ENCODE assay signal across 21 mouse cellular contexts in genomic region chr14:30168387-30168786, GRCm38 (mm10).
"Had no signal": no experiment of that assay in that cellular context is flagged by ENCODE, and none has a peak within 500 bp of the region (broad histone marks: within the 10 kb centered on the region; RNA-seq: fewer than 3 reads in every experiment).

No protein-coding gene starts in this region.

- H3K9me3 ChIP-seq: heart, embryonic 13.5 days; heart, embryonic 15.5 days; hindbrain, embryonic 13.5 days; hindbrain, embryonic 15.5 days; kidney, embryonic 15.5 days; limb, embryonic 13.5 days; limb, embryonic 15.5 days had no signal

- H3K4me2 ChIP-seq: heart, embryonic 11.5 days; heart, embryonic 13.5 days; heart, embryonic 15.5 days; hindbrain, embryonic 13.5 days; hindbrain, embryonic 15.5 days; kidney, embryonic 15.5 days; limb, embryonic 13.5 days; limb, embryonic 15.5 days; liver, embryonic 11.5 days had no signal

- H3K36me3 ChIP-seq: heart, embryonic 15.5 days; hindbrain, embryonic 13.5 days; hindbrain, embryonic 15.5 days; kidney, embryonic 15.5 days; limb, embryonic 13.5 days; limb, embryonic 15.5 days had no signal

- H3K27ac ChIP-seq: heart, adult 2 months; heart, embryonic 13.5 days; heart, embryonic 15.5 days; hindbrain, embryonic 13.5 days; hindbrain, embryonic 15.5 days; hindbrain, postnatal 0 days; kidney, embryonic 15.5 days; kidney, postnatal 0 days; limb, embryonic 13.5 days; limb, embryonic 15.5 days had no signal

- H3K4me3 ChIP-seq: heart, adult 2 months; heart, embryonic 13.5 days; heart, embryonic 15.5 days; hindbrain, embryonic 13.5 days; hindbrain, embryonic 15.5 days; kidney, embryonic 15.5 days; limb, embryonic 13.5 days; limb, embryonic 15.5 days had no signal

- H3K9ac ChIP-seq: heart, embryonic 13.5 days; heart, embryonic 15.5 days; hindbrain, embryonic 13.5 days; hindbrain, embryonic 15.5 days; kidney, embryonic 15.5 days; limb, embryonic 13.5 days; limb, embryonic 15.5 days had no signal

- DNase-seq: gastrocnemius, postnatal 14 days; gastrocnemius, postnatal 36 days; heart, adult 2 months; heart, postnatal 36 days; kidney, adult 11 months; kidney, adult 9 months; kidney, postnatal 14 days; layer of hippocampus, adult 9-11 months; layer of hippocampus, postnatal 36 days had no signal

- H3K27me3 ChIP-seq: heart, embryonic 13.5 days; heart, embryonic 15.5 days; hindbrain, embryonic 13.5 days; hindbrain, embryonic 15.5 days; kidney, embryonic 15.5 days; limb, embryonic 15.5 days had no signal

- ATAC-seq: hindbrain, postnatal 0 days; intestine, embryonic 16.5 days had no signal
